In genomic region chr5:33683897-33684652, GRCm38 (mm10) we compare ENCODE assay signal across 8 mouse cellular contexts. TPM values are rescaled to one million over a fixed set of nuclear protein-coding genes. Genes with fewer than 3 reads are reported as not detected.
DNase-seq lines count a peak whose midpoint lies in the region; ATAC-seq and TF ChIP-seq lines count a peak whose summit lies in the region.

No protein-coding gene starts in this region.

- intact Hi-C loops in gastrocnemius, adult 2 months (cut with DNase I) = loop anchor here (2.0 kb wide), 1 partner anchor 55 kb away; no protein-coding TSS in a partner anchor

- H3K4me3 ChIP-seq in gastrocnemius, adult 2 months = no peak overlapping the region
- no peak overlapping the region for H3K4me3 ChIP-seq in forebrain, embryonic 10.5 days
- no peak overlapping the region for H3K4me3 ChIP-seq in intestine, embryonic 15.5 days (replicated peaks)
- no peak overlapping the region for H3K4me3 ChIP-seq in lung, embryonic 14.5 days (ENCODE audit: low read depth, low read length)

- 48% methylated on average over 7 of the region's 7 CpGs for WGBS in forebrain, embryonic 10.5 days
- 45% methylated on average over 7 of the region's 7 CpGs for WGBS in intestine, embryonic 15.5 days
- WGBS in lung, embryonic 14.5 days = 41% methylated on average over 7 of the region's 7 CpGs

- no peaks in the 10 kb centered on the region for H3K9me3 ChIP-seq in forebrain, embryonic 10.5 days
- no peaks in the 10 kb centered on the region for H3K9me3 ChIP-seq in intestine, embryonic 15.5 days
- no peaks in the 10 kb centered on the region for H3K9me3 ChIP-seq in lung, embryonic 14.5 days (ENCODE audit: low read depth, low read length)

- no peak overlapping the region for H3K4me2 ChIP-seq in intestine, embryonic 15.5 days (replicated peaks)
- no peak overlapping the region for H3K4me2 ChIP-seq in lung, embryonic 14.5 days

- TF ChIP-seq CTCF in gastrocnemius, adult 2 months (IDR thresholded peaks at IDR 0.05) = peak; percentile 70
- TF ChIP-seq CTCF in lung, embryonic 14.5 days (IDR thresholded peaks at IDR 0.05; ENCODE audit: low read depth) = peak; percentile 82

- H3K4me1 ChIP-seq in forebrain, embryonic 10.5 days = peaks cover 35% of the 10 kb centered on the region
- H3K4me1 ChIP-seq in intestine, embryonic 15.5 days (replicated peaks) = 0 out of 2 replicates have a peak, but pooled peaks cover 4% of the 10 kb centered on the region
- peaks cover 9% of the 10 kb centered on the region for H3K4me1 ChIP-seq in lung, embryonic 14.5 days (ENCODE audit: insufficient read depth)

- no peak overlapping the region for H3K27ac ChIP-seq in gastrocnemius, adult 2 months
- peak overlapping the region; percentile 9; the same call in 1 of the 2 replicates for H3K27ac ChIP-seq in forebrain, embryonic 10.5 days
- no peak overlapping the region for H3K27ac ChIP-seq in intestine, embryonic 15.5 days
- no peak overlapping the region for H3K27ac ChIP-seq in lung, embryonic 14.5 days (ENCODE audit: low read depth)

- DNase-seq in gastrocnemius, adult 2 months = peak; percentile 30
- DNase-seq in gastrocnemius, adult 18-20 months (ENCODE audit: low spot score) = no peak
- peak; percentile 39 for DNase-seq in ES-CJ7 (ENCODE audit: low read depth, low spot score)
- peak; percentile 62 for DNase-seq in forebrain, embryonic 10.5 days (ENCODE audit: extremely low spot score, low spot score)
- peak; percentile 87 for DNase-seq in lung, embryonic 14.5 days
- peak; percentile 26 for DNase-seq in right cerebral cortex, postnatal 14 days
- no peak for DNase-seq in spleen, postnatal 14 days (ENCODE audit: low spot score in 2 of 2)

- H3K27me3 ChIP-seq in forebrain, embryonic 10.5 days (ENCODE audit: poor library complexity, severe bottlenecking) = peaks cover 56% of the 10 kb centered on the region
- no peaks in the 10 kb centered on the region for H3K27me3 ChIP-seq in intestine, embryonic 15.5 days (replicated peaks)
- no peaks in the 10 kb centered on the region for H3K27me3 ChIP-seq in lung, embryonic 14.5 days (ENCODE audit: insufficient read depth, low read length)

- H3K9ac ChIP-seq in intestine, embryonic 15.5 days = no peak overlapping the region
- no peak overlapping the region for H3K9ac ChIP-seq in lung, embryonic 14.5 days

- no peaks in the 10 kb centered on the region for H3K36me3 ChIP-seq in forebrain, embryonic 10.5 days (replicated peaks)
- H3K36me3 ChIP-seq in intestine, embryonic 15.5 days = no peaks in the 10 kb centered on the region
- no peaks in the 10 kb centered on the region for H3K36me3 ChIP-seq in lung, embryonic 14.5 days (ENCODE audit: insufficient read depth)

- ATAC-seq in intestine, embryonic 15.5 days = peak; percentile 48
- ATAC-seq in lung, embryonic 14.5 days (ENCODE audit: insufficient read depth) = peak; percentile 64; the same call in 1 of the 2 replicates

RNA-seq across cellular contexts. Expression of gene Tmem129, which starts 25.9 kb away (rescaled TPM):
- 10 to 100 TPM in 1 of 2 experiments, 1 to 10 TPM in 1; 9.0 to 11.7 TPM for total RNA-seq in gastrocnemius, adult 2 months (2021)
- 1 to 10 TPM; 8.4 TPM for total RNA-seq in gastrocnemius, adult 18-20 months (2021)
- polyA plus RNA-seq in forebrain, embryonic 10.5 days (2016; fragmentation: Nextera tagmentation; extraction: Ambion mirVana) = 38.0 and 39.5 TPM in 2 replicates
- 31.8 and 33.1 TPM in 2 replicates for polyA plus RNA-seq in intestine, embryonic 15.5 days (2015; fragmentation: Nextera tagmentation; extraction: Ambion mirVana)
- polyA plus RNA-seq in lung, embryonic 14.5 days (2014; fragmentation: Nextera tagmentation; extraction: Ambion mirVana) = 38.3 and 39.7 TPM in 2 replicates

RNA-seq across cellular contexts. Expression of gene Tacc3, which starts 26.1 kb away (rescaled TPM):
- 1 to 10 TPM in 1 of 2 experiments, under 1 TPM in 1; 0.97 to 1.3 TPM for total RNA-seq in gastrocnemius, adult 2 months (2021)
- 1 to 10 TPM; 1.3 to 1.7 TPM for total RNA-seq in gastrocnemius, adult 18-20 months (2021)
- polyA plus RNA-seq in forebrain, embryonic 10.5 days (2016; fragmentation: Nextera tagmentation; extraction: Ambion mirVana) = 349 TPM in 2 replicates
- 148 and 172 TPM in 2 replicates for polyA plus RNA-seq in intestine, embryonic 15.5 days (2015; fragmentation: Nextera tagmentation; extraction: Ambion mirVana)
- polyA plus RNA-seq in lung, embryonic 14.5 days (2014; fragmentation: Nextera tagmentation; extraction: Ambion mirVana) = 254 and 261 TPM in 2 replicates

RNA-seq across cellular contexts. Expression of gene Slbp, which starts 31.7 kb away (rescaled TPM):
- 1 to 10 TPM; 6.3 to 7.7 TPM for total RNA-seq in gastrocnemius, adult 2 months (2021)
- total RNA-seq in gastrocnemius, adult 18-20 months (2021) = 1 to 10 TPM; 5.7 to 8.1 TPM
- polyA plus RNA-seq in forebrain, embryonic 10.5 days (2016; fragmentation: Nextera tagmentation; extraction: Ambion mirVana) = 335 and 357 TPM in 2 replicates
- polyA plus RNA-seq in intestine, embryonic 15.5 days (2015; fragmentation: Nextera tagmentation; extraction: Ambion mirVana) = 196 and 228 TPM in 2 replicates
- 265 and 275 TPM in 2 replicates for polyA plus RNA-seq in lung, embryonic 14.5 days (2014; fragmentation: Nextera tagmentation; extraction: Ambion mirVana)

RNA-seq across cellular contexts. Expression of gene Fgfr3, which starts 37.4 kb away (rescaled TPM):
- 1 to 10 TPM; 3.0 to 7.6 TPM for total RNA-seq in gastrocnemius, adult 2 months (2021)
- total RNA-seq in gastrocnemius, adult 18-20 months (2021) = 1 to 10 TPM; 3.5 to 5.7 TPM
- 33.4 and 39.1 TPM in 2 replicates for polyA plus RNA-seq in forebrain, embryonic 10.5 days (2016; fragmentation: Nextera tagmentation; extraction: Ambion mirVana)
- 11.4 and 11.6 TPM in 2 replicates for polyA plus RNA-seq in intestine, embryonic 15.5 days (2015; fragmentation: Nextera tagmentation; extraction: Ambion mirVana)
- 51.0 and 52.5 TPM in 2 replicates for polyA plus RNA-seq in lung, embryonic 14.5 days (2014; fragmentation: Nextera tagmentation; extraction: Ambion mirVana)

RNA-seq across cellular contexts. Expression of gene Gm9903, which starts 54.4 kb away (rescaled TPM):
- total RNA-seq in gastrocnemius, adult 2 months (2021) = under 1 TPM in 1 of 2 experiments, not detected in 1; 0.64 TPM
- under 1 TPM; 0.34 to 0.38 TPM for total RNA-seq in gastrocnemius, adult 18-20 months (2021)
- polyA plus RNA-seq in forebrain, embryonic 10.5 days (2016; fragmentation: Nextera tagmentation; extraction: Ambion mirVana) = 0.41 and 0.52 TPM in 2 replicates
- polyA plus RNA-seq in intestine, embryonic 15.5 days (2015; fragmentation: Nextera tagmentation; extraction: Ambion mirVana) = 0.26 and 0.30 TPM in 2 replicates
- polyA plus RNA-seq in lung, embryonic 14.5 days (2014; fragmentation: Nextera tagmentation; extraction: Ambion mirVana) = 0.26 and 0.31 TPM in 2 replicates

Comparison
In these comparisons a context has a peak if more than half of its experiments do, and no peak if none do; other contexts are left out.
1. DNase-seq: peak in gastrocnemius, adult 2 months (single experiment), ES-CJ7 (single experiment), forebrain, embryonic 10.5 days (single experiment), lung, embryonic 14.5 days (single experiment) and right cerebral cortex, postnatal 14 days (single experiment); none in gastrocnemius, adult 18-20 months (single experiment) and spleen, postnatal 14 days (0 of 2).